Mouse (Mus musculus): ENCODE measurements around the gene Nelfcd. TPM values are rescaled to one million over a fixed set of nuclear protein-coding genes. Genes with fewer than 3 reads are reported as not detected.

Gene Nelfcd
- total RNA-seq, 2 experiments from 2014 or later = 77.8 to 88.0 TPM

DNA sequence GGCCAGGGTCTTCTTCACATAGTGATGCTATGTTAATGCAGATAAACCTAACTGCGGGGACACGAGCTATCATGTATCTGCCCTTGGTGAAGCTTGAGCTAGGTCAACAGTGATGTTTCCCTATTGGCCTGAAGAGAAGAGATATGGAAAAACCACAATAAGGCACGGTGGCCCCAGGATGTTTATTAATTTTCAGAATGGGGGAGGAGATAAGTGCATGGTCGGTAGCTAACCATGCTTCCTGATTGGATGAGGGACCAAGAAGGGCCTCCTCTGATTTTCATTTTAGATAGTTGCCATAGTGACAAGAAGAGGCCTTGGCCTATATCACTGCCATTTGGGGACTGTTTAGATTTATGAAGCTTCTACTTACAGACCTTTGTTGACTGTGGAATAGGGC is 54.7 kb downstream of the Nelfcd start:
- ATAC-seq (replicated peaks; ENCODE audit: low FRiP score, poor library complexity, severe bottlenecking) = no peak

DNA sequence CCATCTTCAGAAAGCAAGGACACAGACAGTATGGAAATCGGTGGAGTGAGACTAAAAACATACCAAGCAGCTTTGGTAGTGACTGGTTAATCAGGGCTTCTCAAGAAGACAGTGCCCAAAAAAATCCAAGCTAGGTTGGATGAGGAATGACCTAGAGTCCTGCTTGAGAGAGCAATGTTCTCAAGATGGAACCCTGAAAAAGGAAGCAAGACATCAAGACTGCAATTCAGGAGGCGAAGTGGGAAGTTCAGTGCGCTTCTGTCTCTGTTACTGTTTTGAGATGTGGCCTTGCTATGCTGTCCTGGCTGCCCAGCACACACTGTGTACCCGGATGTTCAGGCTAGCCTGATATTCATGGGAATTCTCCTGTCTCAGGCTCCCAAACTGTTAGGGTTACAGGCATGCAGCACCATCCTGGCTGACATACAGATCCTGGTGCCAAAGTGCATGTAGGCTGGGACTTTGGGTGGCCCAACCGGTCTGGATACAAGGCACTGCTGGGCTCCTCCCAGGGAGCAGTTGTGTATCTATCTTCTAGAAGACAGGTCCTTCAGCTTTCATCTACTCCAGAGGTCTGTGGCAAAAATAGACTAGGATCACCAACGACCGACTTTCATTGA is 55.3 kb downstream of the Nelfcd start:
- no peak for ATAC-seq (replicated peaks; ENCODE audit: low FRiP score, poor library complexity, severe bottlenecking)

DNA sequence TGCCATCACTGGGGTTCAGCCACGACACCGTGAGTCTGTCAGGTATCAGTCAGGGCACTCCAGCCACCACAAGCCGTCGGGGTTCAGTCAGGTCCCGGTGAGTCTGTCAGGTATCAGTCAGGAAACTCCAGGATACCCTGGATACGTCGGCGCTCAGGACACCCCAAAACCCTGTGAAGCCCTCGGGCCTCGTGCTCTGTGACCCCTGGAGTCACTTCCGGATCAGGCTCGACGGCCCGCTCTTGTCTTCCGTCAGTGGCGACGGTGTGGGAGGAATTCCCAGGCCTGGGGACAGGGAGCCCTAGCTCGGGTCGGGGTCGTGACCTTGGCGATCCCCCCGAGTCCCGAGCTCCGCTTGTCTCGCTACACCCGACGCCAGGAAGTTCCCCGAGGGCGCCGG is 56.8 kb downstream of the Nelfcd start:
- ATAC-seq (replicated peaks; ENCODE audit: low FRiP score, poor library complexity, severe bottlenecking) = peak; percentile 28

DNA sequence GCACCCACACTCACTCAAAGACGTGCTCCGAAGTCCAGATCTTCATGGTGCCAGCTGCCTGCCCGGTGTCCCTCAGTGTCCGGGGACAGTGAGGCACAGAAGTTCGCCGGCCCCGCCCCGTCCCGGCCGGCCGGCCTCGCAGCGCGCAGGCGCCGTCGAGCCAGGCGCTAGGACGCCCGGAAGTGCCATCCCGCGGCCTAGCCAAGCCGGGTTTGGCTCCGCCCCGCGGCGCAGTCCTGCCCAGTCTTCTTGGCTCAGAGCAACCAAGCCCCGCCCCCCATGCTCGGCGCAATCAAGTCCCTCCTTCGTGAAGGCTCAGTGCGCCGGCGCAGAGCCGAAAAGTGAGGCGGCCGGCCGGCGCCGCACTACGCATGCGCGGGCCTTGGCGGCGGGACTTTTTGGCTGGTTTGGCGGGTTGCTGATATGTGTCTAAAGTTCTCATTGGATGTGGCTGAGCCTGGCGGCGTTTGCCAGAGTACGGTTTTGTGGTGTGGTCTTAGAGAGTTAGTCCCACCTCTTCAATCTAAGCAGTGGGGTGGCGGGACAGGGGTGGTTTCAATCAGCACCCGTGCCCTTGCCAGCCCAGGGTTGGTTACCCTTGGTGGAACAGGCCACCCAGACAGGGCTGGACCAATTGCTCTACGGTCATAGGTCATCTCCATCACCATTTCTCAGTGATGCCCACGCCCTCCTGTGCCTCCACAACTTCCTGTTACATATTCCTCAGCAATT is 57.4 kb downstream of the Nelfcd start, which contains the start of gene Prelid3b:
TSS of gene Prelid3b (minus strand) at position 264 of the 732 bp plus-strand sequence.
- ATAC-seq (replicated peaks; ENCODE audit: low FRiP score, poor library complexity, severe bottlenecking) = peak; percentile 86

DNA sequence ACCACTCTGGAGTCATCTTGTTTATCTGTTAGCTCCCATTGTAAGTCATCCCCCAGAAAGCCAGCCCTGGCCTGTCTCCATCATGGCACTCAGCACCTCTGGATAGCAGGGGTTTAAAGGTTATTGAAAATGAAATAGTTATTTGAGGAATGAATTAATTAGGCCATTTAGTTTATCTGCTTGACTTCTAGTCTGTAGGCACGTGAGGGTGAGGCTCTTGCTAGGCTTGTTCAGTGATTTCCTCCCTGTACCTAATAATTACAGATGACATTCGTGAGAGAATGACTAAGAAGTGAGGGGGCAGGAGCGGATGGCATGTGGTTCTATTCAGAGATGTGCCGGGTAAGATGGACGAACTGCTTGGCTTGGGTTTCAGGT is 57.9 kb downstream of the Nelfcd start:
- ATAC-seq (replicated peaks; ENCODE audit: low FRiP score, poor library complexity, severe bottlenecking) = no peak; the same call in 1 of the 2 replicates

Other genes with a start within 250 kb of the Nelfcd start
- 338 and 377 TPM in 2 replicates for gene Gnas, start 131.5 kb upstream of the Nelfcd start, total RNA-seq (2015; ENCODE audit: low replicate concordance)
- 196 and 201 TPM in 2 replicates for gene Gnas, start 131.5 kb upstream of the Nelfcd start, total RNA-seq (2017; ENCODE audit: low replicate concordance)
- gene Gm20721, start 69.1 kb upstream of the Nelfcd start, total RNA-seq (2015; ENCODE audit: low replicate concordance) = not detected in 2 replicates
- gene Gm20721, start 69.1 kb upstream of the Nelfcd start, total RNA-seq (2017; ENCODE audit: low replicate concordance) = 0.61 and 11.9 TPM in 2 replicates
- gene Ctsz, start 23.2 kb downstream of the Nelfcd start, total RNA-seq (2015; ENCODE audit: low replicate concordance) = 43.2 TPM in 2 replicates
- 33.8 and 34.8 TPM in 2 replicates for gene Ctsz, start 23.2 kb downstream of the Nelfcd start, total RNA-seq (2017; ENCODE audit: low replicate concordance)
- gene Tubb1, start 34.9 kb downstream of the Nelfcd start, total RNA-seq (2015; ENCODE audit: low replicate concordance) = 5.4 TPM in 1 of 2 replicates, not detected in the other
- 2.0 and 2.3 TPM in 2 replicates for gene Tubb1, start 34.9 kb downstream of the Nelfcd start, total RNA-seq (2017; ENCODE audit: low replicate concordance)
- gene Atp5e, start 48.3 kb downstream of the Nelfcd start, total RNA-seq (2015; ENCODE audit: low replicate concordance) = 201 and 204 TPM in 2 replicates
- gene Atp5e, start 48.3 kb downstream of the Nelfcd start, total RNA-seq (2017; ENCODE audit: low replicate concordance) = 130 and 183 TPM in 2 replicates
- gene Prelid3b, start 57.3 kb downstream of the Nelfcd start, total RNA-seq (2015; ENCODE audit: low replicate concordance) = 43.6 and 51.5 TPM in 2 replicates
- 86.8 and 131 TPM in 2 replicates for gene Prelid3b, start 57.3 kb downstream of the Nelfcd start, total RNA-seq (2017; ENCODE audit: low replicate concordance)
- 0.84 and 1.4 TPM in 2 replicates for gene Zfp831, start 227.7 kb downstream of the Nelfcd start, total RNA-seq (2015; ENCODE audit: low replicate concordance)
- gene Zfp831, start 227.7 kb downstream of the Nelfcd start, total RNA-seq (2017; ENCODE audit: low replicate concordance) = 1.0 and 1.2 TPM in 2 replicates

Data from erythroid progenitor cell, adult 5-6 weeks (primary cell).